Mouse (Mus musculus): ENCODE data around the gene Fmo3. TPM values are rescaled to one million over a fixed set of nuclear protein-coding genes. Genes with fewer than 3 reads are reported as not detected.

The Fmo3 gene
- polyA plus RNA-seq, 1 experiment: not detected

DNA sequence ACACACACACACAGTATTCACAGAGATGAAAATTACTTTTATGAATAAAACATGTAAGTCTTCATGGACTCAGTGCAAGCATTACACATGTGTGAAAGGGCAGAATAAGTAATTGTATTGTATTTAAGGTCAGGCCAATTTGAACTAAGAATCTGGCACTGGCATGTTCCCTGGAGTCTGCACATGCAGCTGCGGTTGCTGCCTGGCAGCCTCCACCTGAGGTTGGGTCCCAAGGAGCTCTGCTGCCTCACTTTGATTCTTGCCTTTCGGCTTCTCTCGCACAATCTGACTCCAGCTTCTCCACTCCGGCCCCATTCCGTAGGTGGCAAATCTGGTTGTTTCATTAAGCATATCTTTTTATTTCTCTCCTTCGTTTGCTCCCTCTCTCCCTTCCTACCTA lies 36.4 kb downstream of the Fmo3 start:
- DNase-seq (ENCODE audit: low read depth): peak; percentile 11
- TF ChIP-seq CTCF (IDR thresholded peaks at IDR 0.05; ENCODE audit: borderline replicate concordance, extremely low read depth, insufficient read depth, insufficient read length): no peak
- TF ChIP-seq POLR2A (IDR thresholded peaks at IDR 0.05; ENCODE audit: borderline replicate concordance, extremely low read depth, insufficient read depth, insufficient read length, poor library complexity, severe bottlenecking): no peak

DNA sequence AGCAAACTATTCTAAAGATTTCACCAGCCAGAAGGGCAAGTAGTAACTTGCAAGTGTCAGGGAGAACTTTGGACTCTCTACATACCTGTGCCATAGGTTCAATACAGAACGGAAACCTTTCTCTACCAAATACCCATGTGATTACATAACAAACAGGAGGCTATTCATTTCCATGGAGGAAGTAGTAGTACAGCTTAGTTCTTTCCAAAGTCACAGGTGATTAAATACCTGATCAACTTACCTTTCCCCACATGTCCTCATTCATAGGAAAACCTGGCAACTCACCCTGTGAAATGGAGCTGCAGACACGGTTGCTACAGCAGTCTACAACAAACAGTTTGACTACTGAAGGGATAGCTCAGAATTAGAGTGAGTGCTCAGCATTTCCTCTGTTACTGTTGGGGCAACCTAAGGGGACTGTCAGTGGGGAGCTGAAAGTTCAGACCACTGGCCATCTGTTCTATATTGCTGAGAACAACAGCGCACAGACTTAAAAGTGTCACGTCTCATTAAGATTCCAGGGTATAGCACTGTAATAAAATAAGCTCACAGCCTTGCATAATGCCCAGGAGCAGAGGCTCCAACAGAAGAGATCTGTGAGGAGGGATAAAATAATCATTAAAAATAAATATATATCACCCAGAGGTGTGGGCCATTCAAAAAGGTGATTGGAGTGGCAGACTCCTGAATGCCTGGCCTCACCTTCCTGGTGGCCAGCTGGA lies 37.3 kb downstream of the Fmo3 start:
- TF ChIP-seq POLR2A (IDR thresholded peaks at IDR 0.05; ENCODE audit: borderline replicate concordance, extremely low read depth, insufficient read depth, insufficient read length, poor library complexity, severe bottlenecking): no peak
- no peak for TF ChIP-seq CTCF (IDR thresholded peaks at IDR 0.05; ENCODE audit: borderline replicate concordance, extremely low read depth, insufficient read depth, insufficient read length)
- peak; percentile 13 for DNase-seq (ENCODE audit: low read depth)

DNA sequence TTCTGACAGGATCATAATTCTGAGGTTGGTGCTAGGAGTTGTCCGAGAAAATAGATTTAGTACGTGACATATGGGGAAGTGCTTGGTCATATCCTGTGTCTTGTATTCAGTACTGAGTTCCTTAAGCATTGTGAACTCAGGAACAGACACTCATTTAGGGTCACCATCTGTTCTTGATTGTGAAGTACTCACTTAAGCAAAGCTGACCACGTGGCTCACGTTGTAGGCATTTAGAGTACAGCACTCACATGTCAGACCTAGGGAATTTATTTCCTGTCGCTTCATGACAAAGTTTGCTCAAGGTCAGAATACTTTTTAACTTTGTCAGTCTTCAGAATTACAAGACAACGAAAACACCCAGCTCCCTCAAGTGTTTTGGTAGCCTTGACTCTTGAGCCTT lies 40.6 kb downstream of the Fmo3 start:
- DNase-seq (ENCODE audit: low read depth): no peak
- TF ChIP-seq POLR2A (IDR thresholded peaks at IDR 0.05; ENCODE audit: borderline replicate concordance, extremely low read depth, insufficient read depth, insufficient read length, poor library complexity, severe bottlenecking) (no peak), CTCF (IDR thresholded peaks at IDR 0.05; ENCODE audit: borderline replicate concordance, extremely low read depth, insufficient read depth, insufficient read length) (no peak)

- no peak for DNase-seq (ENCODE audit: low read depth)
- TF ChIP-seq CTCF (IDR thresholded peaks at IDR 0.05; ENCODE audit: borderline replicate concordance, extremely low read depth, insufficient read depth, insufficient read length): no peak
- TF ChIP-seq POLR2A (IDR thresholded peaks at IDR 0.05; ENCODE audit: borderline replicate concordance, extremely low read depth, insufficient read depth, insufficient read length, poor library complexity, severe bottlenecking): no peak
These were observed 45.5 kb downstream of the Fmo3 start for GRCm38 (mm10) chr1:162938696-162939351.

- DNase-seq (ENCODE audit: low read depth): peak; percentile 32
- no peak for TF ChIP-seq POLR2A (IDR thresholded peaks at IDR 0.05; ENCODE audit: borderline replicate concordance, extremely low read depth, insufficient read depth, insufficient read length, poor library complexity, severe bottlenecking)
- TF ChIP-seq CTCF (IDR thresholded peaks at IDR 0.05; ENCODE audit: borderline replicate concordance, extremely low read depth, insufficient read depth, insufficient read length): no peak
These were observed 46.2 kb downstream of the Fmo3 start for GRCm38 (mm10) chr1:162937970-162938695.

- no peak for DNase-seq (ENCODE audit: low read depth)
- TF ChIP-seq CTCF (IDR thresholded peaks at IDR 0.05; ENCODE audit: borderline replicate concordance, extremely low read depth, insufficient read depth, insufficient read length): no peak
- TF ChIP-seq POLR2A (IDR thresholded peaks at IDR 0.05; ENCODE audit: borderline replicate concordance, extremely low read depth, insufficient read depth, insufficient read length, poor library complexity, severe bottlenecking): no peak
These were observed 46.9 kb downstream of the Fmo3 start, which contains the start of gene Fmo6 for GRCm38 (mm10) chr1:162937415-162937814. Fmo6 (minus strand) TSS chr1:162937515.

DNA sequence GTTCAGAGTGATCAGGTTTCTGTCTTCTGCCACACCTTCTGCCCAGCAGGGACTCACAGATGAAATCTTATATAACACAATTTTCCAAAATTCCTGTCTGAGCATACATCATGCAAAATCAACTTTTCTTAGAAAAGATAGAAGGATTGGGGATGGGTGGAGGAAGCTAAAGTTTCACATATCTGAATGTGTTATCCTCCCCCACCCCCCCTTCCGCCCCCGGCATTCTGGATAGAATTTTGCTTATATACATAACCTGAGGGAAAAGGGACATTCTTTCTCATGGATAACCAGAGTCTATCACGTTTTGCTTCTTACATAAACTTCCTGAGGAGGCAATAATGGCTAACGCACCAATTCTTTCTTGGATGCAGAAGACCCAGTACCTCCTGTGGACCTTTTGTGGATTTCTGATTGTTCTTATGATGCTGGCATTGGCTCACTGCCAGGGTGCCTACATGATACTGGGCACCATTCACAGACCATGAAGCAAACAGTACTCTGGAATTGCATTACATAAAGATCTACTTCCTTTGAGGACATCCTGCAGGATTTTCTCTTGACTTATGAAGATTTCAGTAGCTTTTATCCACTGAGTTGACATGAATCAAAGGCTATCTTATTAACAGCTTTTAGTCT lies 49.8 kb downstream of the Fmo3 start:
- TF ChIP-seq CTCF (IDR thresholded peaks at IDR 0.05; ENCODE audit: borderline replicate concordance, extremely low read depth, insufficient read depth, insufficient read length) (no peak), POLR2A (IDR thresholded peaks at IDR 0.05; ENCODE audit: borderline replicate concordance, extremely low read depth, insufficient read depth, insufficient read length, poor library complexity, severe bottlenecking) (no peak)
- no peak for DNase-seq (ENCODE audit: low read depth)

DNA sequence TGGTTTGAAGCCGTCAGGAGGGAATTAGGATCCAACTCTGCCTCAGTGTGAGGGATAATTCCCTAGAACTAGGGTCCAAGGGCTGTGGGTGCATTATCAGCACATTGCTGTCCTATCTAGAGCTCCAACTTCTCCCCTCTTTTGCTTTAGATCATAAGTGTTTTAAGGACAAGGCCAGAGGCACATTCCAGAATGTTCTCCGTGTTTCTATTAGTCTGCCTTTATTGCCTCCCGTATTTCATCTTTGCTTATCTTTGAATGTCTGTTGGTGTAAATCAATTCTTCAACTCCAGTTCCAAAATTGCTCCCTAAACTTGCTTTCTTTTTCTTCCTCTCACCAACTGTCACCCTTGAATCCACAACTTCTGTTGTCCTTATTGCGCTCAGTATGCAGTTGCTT lies 51.9 kb downstream of the Fmo3 start:
- TF ChIP-seq POLR2A (IDR thresholded peaks at IDR 0.05; ENCODE audit: borderline replicate concordance, extremely low read depth, insufficient read depth, insufficient read length, poor library complexity, severe bottlenecking): no peak
- TF ChIP-seq CTCF (IDR thresholded peaks at IDR 0.05; ENCODE audit: borderline replicate concordance, extremely low read depth, insufficient read depth, insufficient read length): no peak
- DNase-seq (ENCODE audit: low read depth): no peak

- TF ChIP-seq POLR2A (IDR thresholded peaks at IDR 0.05; ENCODE audit: borderline replicate concordance, extremely low read depth, insufficient read depth, insufficient read length, poor library complexity, severe bottlenecking): no peak
- no peak for DNase-seq (ENCODE audit: low read depth)
These were observed 52.4 kb downstream of the Fmo3 start for GRCm38 (mm10) chr1:162931880-162932279.

GRCm38 (mm10) chr1:162931310-162931875 lies 52.9 kb downstream of the Fmo3 start:
- no peak for TF ChIP-seq POLR2A (IDR thresholded peaks at IDR 0.05; ENCODE audit: borderline replicate concordance, extremely low read depth, insufficient read depth, insufficient read length, poor library complexity, severe bottlenecking)
- no peak for TF ChIP-seq CTCF (IDR thresholded peaks at IDR 0.05; ENCODE audit: borderline replicate concordance, extremely low read depth, insufficient read depth, insufficient read length)

DNA sequence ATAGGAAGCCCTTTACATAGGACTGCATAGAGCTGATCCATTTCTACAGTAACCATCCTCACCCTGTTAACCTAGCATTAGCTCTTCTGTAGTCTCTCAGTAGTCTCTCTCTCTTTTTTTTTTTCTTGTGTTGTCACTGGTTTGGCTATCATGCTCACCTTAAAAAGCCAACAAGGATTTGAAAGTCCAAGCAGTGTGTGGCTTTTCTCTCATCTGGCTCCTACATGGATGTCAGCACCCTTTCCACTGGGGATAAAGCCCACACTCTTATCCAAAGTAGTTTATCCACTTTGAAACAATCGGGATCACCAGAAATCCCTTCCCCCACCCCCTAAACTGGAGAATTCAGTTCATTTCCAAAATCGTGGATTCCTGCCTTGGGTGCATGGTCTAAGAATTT lies 53.7 kb downstream of the Fmo3 start:
- no peak for TF ChIP-seq POLR2A (IDR thresholded peaks at IDR 0.05; ENCODE audit: borderline replicate concordance, extremely low read depth, insufficient read depth, insufficient read length, poor library complexity, severe bottlenecking)
- no peak for TF ChIP-seq CTCF (IDR thresholded peaks at IDR 0.05; ENCODE audit: borderline replicate concordance, extremely low read depth, insufficient read depth, insufficient read length)
- DNase-seq (ENCODE audit: low read depth): no peak

More at GRCm38 (mm10) chr1:162931310-162931875, 52.9 kb downstream of the Fmo3 start:
- peak; percentile 8 for DNase-seq (ENCODE audit: low read depth)

Data from brain, embryonic 14.5 days (tissue).